Mouse (Mus musculus) adrenal gland, postnatal 36 days (tissue): ENCODE results near the gene Isg20. TPM values are rescaled to one million over a fixed set of nuclear protein-coding genes. Genes with fewer than 3 reads are reported as not detected.

Experiments
- DNase-seq, 2 experiments: peaks; one replicate each; pipeline ENCODE4 v3.0.0; 2021; ENCODE audit warnings: mixed read lengths in 1 of 2
- microRNA-seq: library from miRNA; unstranded; fragments of <30 nt; microRNA quantifications from one replicate; pipeline ENCODE4 v1.2.0, GENCODE M21; 2021
- total RNA-seq, 2 experiments: library from RNA; stranded (reverse); gene quantifications; 2 replicates each; pipeline ENCODE4 v1.2.3; 2021

The Isg20 gene
- total RNA-seq, 2 experiments from 2014 or later: 7.0 to 11.2 TPM

- DNase-seq: no peak
Measured at GRCm38 (mm10) chr7:78954619-78955018, 41.4 kb downstream of the Isg20 start.

DNA sequence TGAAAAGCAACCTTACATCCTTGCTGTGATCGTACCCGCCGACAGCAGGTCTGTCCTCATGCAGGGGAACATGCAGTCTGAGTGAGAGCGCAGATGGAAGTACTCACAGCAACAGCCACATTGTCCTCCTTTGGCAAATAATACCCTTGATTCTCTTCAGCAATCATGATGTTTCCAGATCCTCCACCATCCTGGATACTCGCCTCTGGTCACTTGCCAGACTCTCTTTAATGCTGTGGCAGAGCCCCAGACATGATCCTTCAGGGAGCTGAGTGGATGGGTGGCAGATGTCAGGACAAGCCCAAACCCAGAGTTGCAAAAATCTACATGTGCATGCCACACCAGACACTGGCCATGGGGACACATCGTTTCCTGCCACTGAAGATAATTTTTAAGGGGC is 41.9 kb downstream of the Isg20 start:
- no peak for DNase-seq

DNA sequence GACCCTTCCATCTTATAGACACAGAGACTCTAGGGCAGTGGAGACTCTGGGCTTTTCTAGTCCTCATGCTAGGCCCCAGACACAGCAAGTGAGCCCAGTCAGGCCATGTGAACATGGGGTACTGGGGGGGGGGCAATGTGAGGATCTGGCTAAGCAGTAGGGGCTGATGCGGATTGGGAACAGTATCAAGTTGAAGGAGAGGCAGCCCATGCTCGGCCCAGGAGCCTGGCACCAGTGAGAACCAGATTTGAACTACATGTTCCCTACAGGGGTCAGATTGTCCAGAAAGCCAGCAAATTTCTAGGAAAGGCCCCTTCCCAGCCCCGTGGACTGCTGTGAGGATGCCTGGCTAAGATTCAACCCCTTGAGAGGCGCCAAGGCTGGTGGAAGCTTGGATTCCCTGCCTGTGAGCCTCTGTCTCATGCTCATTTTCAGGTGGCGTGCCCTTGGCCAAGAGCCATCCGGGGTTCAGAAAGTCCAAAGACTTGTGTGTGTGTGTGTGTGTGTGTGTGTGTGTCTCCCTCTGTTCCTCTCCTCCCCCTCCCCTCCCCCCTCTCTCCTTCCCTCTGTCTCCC is 45.4 kb downstream of the Isg20 start:
- DNase-seq: peak in 1 of 2 experiments; percentile 14

GRCm38 (mm10) chr7:78963891-78964290 is 50.7 kb downstream of the Isg20 start:
- no peak for DNase-seq

Small RNAs within 50 kb of the gene (microRNA-seq; reads per million reads assigned to microRNA genes)
- 42.5 reads per million, percentile 42 among the genes with 10 or more reads in this experiment for gene Mir7-2

Other genes starting within 250 kb of the Isg20 start
- 10 to 100 TPM; 19.8 to 37.4 TPM for gene Ntrk3, start 175.4 kb upstream of the Isg20 start, total RNA-seq
- 100 to 1,000 TPM in 1 of 2 experiments, 10 to 100 TPM in 1; 95.7 to 122 TPM for gene Mrps11, start 130.3 kb upstream of the Isg20 start, total RNA-seq
- 10 to 100 TPM; 37.2 to 41.0 TPM for gene Mrpl46, start 129.9 kb upstream of the Isg20 start, total RNA-seq
- 10 to 100 TPM; 11.5 to 15.5 TPM for gene Det1, start 66.2 kb upstream of the Isg20 start, total RNA-seq
- 10 to 100 TPM; 37.8 to 39.2 TPM for gene Aen, start 17.6 kb upstream of the Isg20 start, total RNA-seq
- gene Acan, start 140.1 kb downstream of the Isg20 start, total RNA-seq: 10 to 100 TPM in 1 of 2 experiments, under 1 TPM in 1; 0.72 to 15.2 TPM
- 1 to 10 TPM; 1.0 to 2.0 TPM for gene Hapln3, start 217.6 kb downstream of the Isg20 start, total RNA-seq
- 100 to 1,000 TPM; 283 to 302 TPM for gene Mfge8, start 235.6 kb downstream of the Isg20 start, total RNA-seq